Comparison of ENCODE assay signal across 10 mouse cellular contexts in the genomic region with DNA sequence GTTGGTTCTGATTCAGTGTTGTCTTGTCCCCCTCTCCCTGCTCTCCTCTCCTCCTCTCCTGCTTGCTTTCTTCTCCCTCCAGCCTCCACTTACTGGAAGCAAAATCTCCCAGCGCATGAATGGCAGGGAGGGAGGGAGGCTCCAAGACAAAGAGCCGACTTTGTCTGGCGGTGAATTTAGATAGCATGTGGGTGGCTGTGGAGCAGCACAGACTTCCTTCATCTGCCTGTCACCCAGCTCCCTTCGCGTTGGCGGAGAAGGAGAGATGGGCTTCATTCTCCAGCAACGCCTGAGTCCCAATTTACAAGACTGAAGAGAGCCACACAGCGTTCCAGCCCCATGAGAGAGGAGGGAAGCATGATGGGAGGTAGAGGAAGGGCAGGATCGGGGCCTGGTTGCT.
DNase-seq lines count a peak whose midpoint lies in the region; ATAC-seq and TF ChIP-seq lines count a peak whose summit lies in the region.
"Had no signal": no experiment of that assay in that cellular context is flagged by ENCODE, and none has a peak within 500 bp of the region (broad histone marks: within the 10 kb centered on the region; RNA-seq: fewer than 3 reads in every experiment).

No protein-coding gene starts in this region.

- peaks cover 20% of the 10 kb centered on the region for H3K27me3 ChIP-seq in E14TG2a.4 (ENCODE audit: insufficient read depth, low read length)
- H3K27me3 ChIP-seq in forebrain, embryonic 13.5 days: no peaks in the 10 kb centered on the region
- H3K27me3 ChIP-seq in hindbrain, embryonic 15.5 days: no peaks in the 10 kb centered on the region
- H3K27me3 ChIP-seq in midbrain, embryonic 13.5 days: no peaks in the 10 kb centered on the region

- no peak for DNase-seq in natural killer cell, adult 2 months (ENCODE audit: low spot score in 2 of 2)
- no peak for DNase-seq in lung, postnatal 4 days
- no peak for DNase-seq in lung, postnatal 36 days
- no peak for DNase-seq in urinary bladder, postnatal 4 days (ENCODE audit: low spot score in 2 of 2)

- H3K36me3 ChIP-seq in E14TG2a.4 (ENCODE audit: insufficient read depth, low read length): no peaks in the 10 kb centered on the region
- H3K36me3 ChIP-seq in forebrain, embryonic 13.5 days (ENCODE audit: poor library complexity, severe bottlenecking): no peaks in the 10 kb centered on the region
- H3K36me3 ChIP-seq in hindbrain, embryonic 15.5 days: no peaks in the 10 kb centered on the region
- no peaks in the 10 kb centered on the region for H3K36me3 ChIP-seq in midbrain, embryonic 13.5 days
- H3K36me3 ChIP-seq: limb, embryonic 12.5 days had no signal

- H3K9me3 ChIP-seq in E14TG2a.4 (ENCODE audit: low read length): no peaks in the 10 kb centered on the region
- no peaks in the 10 kb centered on the region for H3K9me3 ChIP-seq in forebrain, embryonic 13.5 days (replicated peaks)
- no peaks in the 10 kb centered on the region for H3K9me3 ChIP-seq in hindbrain, embryonic 15.5 days
- no peaks in the 10 kb centered on the region for H3K9me3 ChIP-seq in midbrain, embryonic 13.5 days
- H3K9me3 ChIP-seq: limb, embryonic 12.5 days had no signal

- WGBS in forebrain, embryonic 13.5 days: 32% methylated on average over 9 of the region's 9 CpGs
- 32% methylated on average over 9 of the region's 9 CpGs for WGBS in hindbrain, embryonic 15.5 days
- 32% methylated on average over 9 of the region's 9 CpGs for WGBS in midbrain, embryonic 13.5 days

- TF ChIP-seq CTCF in E14TG2a.4 (conservative IDR thresholded peaks at IDR 0.05; ENCODE audit: low read length): no peak

- ATAC-seq in forebrain, embryonic 13.5 days: peak; percentile 64; the same call in 1 of the 2 replicates
- peak; percentile 12 for ATAC-seq in hindbrain, embryonic 15.5 days (ENCODE audit: low FRiP score, low read depth)
- ATAC-seq in midbrain, embryonic 13.5 days: 0 out of 2 replicates have a peak, but pooled peaks have one; percentile 20

- peak overlapping the region; percentile 62 for H3K27ac ChIP-seq in forebrain, embryonic 13.5 days
- H3K27ac ChIP-seq in hindbrain, embryonic 15.5 days (replicated peaks): peak overlapping the region; percentile 34
- H3K27ac ChIP-seq in midbrain, embryonic 13.5 days: 0 out of 2 replicates have a peak overlapping the region, but pooled peaks have one; percentile 25
- H3K27ac ChIP-seq: limb, embryonic 12.5 days; macrophage had no signal

- peaks cover 11% of the 10 kb centered on the region for H3K4me1 ChIP-seq in E14TG2a.4 (replicated peaks; ENCODE audit: low read depth, low read length)
- H3K4me1 ChIP-seq in forebrain, embryonic 13.5 days: peaks cover 44% of the 10 kb centered on the region
- peaks cover 47% of the 10 kb centered on the region for H3K4me1 ChIP-seq in hindbrain, embryonic 15.5 days (replicated peaks)
- H3K4me1 ChIP-seq in midbrain, embryonic 13.5 days (replicated peaks): peaks cover 38% of the 10 kb centered on the region

- H3K9ac ChIP-seq in forebrain, embryonic 13.5 days: peak overlapping the region; percentile 5; the same call in 1 of the 2 replicates
- no peak overlapping the region for H3K9ac ChIP-seq in hindbrain, embryonic 15.5 days
- H3K9ac ChIP-seq in midbrain, embryonic 13.5 days (replicated peaks): peak overlapping the region; percentile 44; the same call in 1 of the 2 replicates
- H3K9ac ChIP-seq: limb, embryonic 12.5 days had no signal

- H3K4me2 ChIP-seq in forebrain, embryonic 13.5 days: no peak overlapping the region
- no peak overlapping the region for H3K4me2 ChIP-seq in hindbrain, embryonic 15.5 days
- H3K4me2 ChIP-seq in midbrain, embryonic 13.5 days (replicated peaks): no peak overlapping the region
- H3K4me2 ChIP-seq: limb, embryonic 12.5 days had no signal

- H3K4me3 ChIP-seq in E14TG2a.4 (replicated peaks; ENCODE audit: low read length): peak overlapping the region; percentile 32; the same call in 1 of the 2 replicates
- H3K4me3 ChIP-seq in forebrain, embryonic 13.5 days: no peak overlapping the region
- no peak overlapping the region for H3K4me3 ChIP-seq in hindbrain, embryonic 15.5 days
- no peak overlapping the region for H3K4me3 ChIP-seq in midbrain, embryonic 13.5 days (replicated peaks)
- H3K4me3 ChIP-seq: limb, embryonic 12.5 days had no signal

Comparison
In these comparisons a context has a peak if more than half of its experiments do, and no peak if none do; other contexts are left out.
1. ATAC-seq: peak in every context shown above with its lines; median percentile 64 in forebrain, embryonic 13.5 days; 20 in midbrain, embryonic 13.5 days; 12 in hindbrain, embryonic 15.5 days.